Mouse (Mus musculus): Measurements from ENCODE around the gene Phactr2.

DNA sequence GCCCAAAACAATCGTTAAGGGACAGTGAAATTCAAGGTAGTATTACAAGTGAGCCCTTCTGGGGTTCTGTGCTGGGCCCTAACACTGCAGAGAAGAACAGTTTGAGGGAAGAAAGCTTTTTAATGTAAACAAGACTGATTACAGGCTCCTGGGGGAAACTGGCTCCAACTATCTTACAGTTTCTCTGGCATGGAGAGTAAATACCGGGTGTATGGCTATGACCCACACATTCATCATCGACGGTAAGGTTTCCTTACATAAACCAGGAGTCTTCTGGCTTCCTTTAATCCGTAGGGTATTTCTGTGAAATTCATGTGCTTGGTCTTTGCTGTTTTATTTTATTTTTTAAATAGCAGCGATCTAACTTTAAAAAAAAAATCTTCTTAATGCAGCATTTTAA, 261.4 kb downstream of the Phactr2 start:
- TF ChIP-seq HCFC1 (IDR thresholded peaks at IDR 0.05; ENCODE audit: low read depth, low read length) (no peak), USF1 (IDR thresholded peaks at IDR 0.05; ENCODE audit: low read depth, low read length) (no peak), KAT2A (IDR thresholded peaks at IDR 0.05; ENCODE audit: insufficient replicate concordance, low read length) (no peak), POLR2AphosphoS2 (IDR thresholded peaks at IDR 0.05; ENCODE audit: low read depth, low read length) (no peak), CTCF (conservative IDR thresholded peaks at IDR 0.05 in 1 of 2, IDR thresholded peaks at IDR 0.05 in 1 of 2; ENCODE audit: low read depth in 2 of 2, low read length in 2 of 2) (no peak), ZNF384 (IDR thresholded peaks at IDR 0.05; ENCODE audit: low read depth, low read length) (no peak), ZC3H11A (IDR thresholded peaks at IDR 0.05; ENCODE audit: low read depth, low read length) (no peak), PAX5 (IDR thresholded peaks at IDR 0.05; ENCODE audit: low read length) (no peak), EP300 (IDR thresholded peaks at IDR 0.05; ENCODE audit: low read length) (no peak), GABPA (IDR thresholded peaks at IDR 0.05; ENCODE audit: insufficient replicate concordance, low read depth, low read length) (no peak), SIN3A (IDR thresholded peaks at IDR 0.05; ENCODE audit: low read length) (no peak), ZMIZ1 (IDR thresholded peaks at IDR 0.05; ENCODE audit: low read depth, low read length) (no peak), ELF1 (IDR thresholded peaks at IDR 0.05; ENCODE audit: low read depth, low read length) (no peak)
